Mouse (Mus musculus) cerebellum, adult 2 months (tissue): ENCODE results near the gene Palm.

ENCODE experiments used
- CTCF ChIP-seq: fragments of 200-500 bp; IDR thresholded peaks from 2 replicates; pipeline ENCODE4 v1.5.1; 2011; ENCODE audit warnings: low read depth, mild to moderate bottlenecking, control low read depth, low read length, moderate library complexity, borderline replicate concordance; ENCODE audit not compliant: insufficient read depth
- POLR2A ChIP-seq: fragments of 200-500 bp; IDR thresholded peaks from 2 replicates; pipeline ENCODE4 v1.6.1; 2011; ENCODE audit warnings: low read length, control low read depth, borderline replicate concordance; ENCODE audit not compliant: insufficient read depth

DNA sequence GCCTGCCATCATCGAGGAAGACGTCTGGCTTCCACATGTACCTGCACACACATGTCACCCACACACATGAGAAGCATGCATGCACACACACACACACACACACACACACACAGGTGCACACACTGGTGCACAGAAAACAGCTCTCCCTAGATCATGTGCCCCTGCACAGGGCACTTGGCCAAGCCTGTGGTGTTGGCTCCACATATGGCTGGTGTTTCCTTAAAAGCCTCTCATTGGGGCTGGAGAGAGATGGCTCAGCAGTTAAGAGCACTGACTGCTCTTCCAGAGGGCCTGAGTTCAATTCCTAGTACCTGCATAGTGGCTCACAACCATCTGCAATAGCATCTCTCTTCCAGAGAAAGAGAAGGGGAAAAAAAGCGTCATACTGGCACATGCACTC is 38.2 kb downstream of the Palm start:
- TF ChIP-seq POLR2A (no peak), CTCF (no peak)
